Mouse (Mus musculus): ENCODE measurements around the gene Gm20481.

- TF ChIP-seq MAX (IDR thresholded peaks at IDR 0.05; ENCODE audit: low read depth) = no peak
- TF ChIP-seq MYOG (IDR thresholded peaks at IDR 0.05; ENCODE audit: control insufficient read depth in 1 of 3, insufficient read depth in 1 of 3, insufficient read length in 2 of 3, low read depth in 2 of 3) = no peak
- no peak for TF ChIP-seq E2F4 (IDR thresholded peaks at IDR 0.05; ENCODE audit: insufficient read depth)
- peak; percentile 1 for TF ChIP-seq POLR2A (IDR thresholded peaks at IDR 0.05; ENCODE audit: insufficient read length, low read depth)
- no peak for TF ChIP-seq USF1 (IDR thresholded peaks at IDR 0.05; ENCODE audit: low read depth)
- TF ChIP-seq CEBPB (IDR thresholded peaks at IDR 0.05; ENCODE audit: insufficient read depth, poor library complexity, severe bottlenecking) = no peak
- TF ChIP-seq TCF12 (IDR thresholded peaks at IDR 0.05; ENCODE audit: insufficient read depth, poor library complexity, severe bottlenecking) = no peak
- TF ChIP-seq POLR2AphosphoS2 (IDR thresholded peaks at IDR 0.05; ENCODE audit: insufficient read length, low read depth) = no peak
Measured at GRCm38 (mm10) chr17:35003022-35003838, 33.5 kb downstream of the Gm20481 start.

All from myocyte (in vitro differentiated cells).